Mouse (Mus musculus) retina, postnatal 7 days (tissue): ENCODE data around the gene Fgfr2.

Source experiments
- DNase-seq: peaks from one replicate; pipeline ENCODE4 v3.0.0-alpha.2; 2012; ENCODE audit warnings: low read depth, low spot score

Fgfr2 gene

DNA sequence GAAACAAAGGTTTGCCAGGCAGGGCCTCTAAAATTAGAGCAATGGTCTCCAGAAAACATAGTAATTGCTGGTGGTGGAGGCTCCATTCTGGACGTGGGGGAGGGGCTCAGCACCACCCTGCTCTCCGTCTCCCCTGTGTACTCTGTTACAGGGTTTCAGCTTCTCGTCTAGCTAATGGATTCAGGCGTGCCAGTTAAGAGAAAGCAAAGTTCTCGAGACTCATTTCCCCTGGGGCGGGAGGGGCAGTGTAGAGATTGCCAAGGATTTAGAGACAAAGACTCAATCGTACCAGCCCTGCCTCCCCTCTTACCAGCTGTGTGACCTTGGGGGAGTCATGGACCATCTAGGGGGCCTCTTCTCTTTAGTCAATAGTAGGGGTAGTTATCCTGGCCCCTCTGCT is 2473.9 kb downstream of the Fgfr2 start:
- DNase-seq: no peak

DNA sequence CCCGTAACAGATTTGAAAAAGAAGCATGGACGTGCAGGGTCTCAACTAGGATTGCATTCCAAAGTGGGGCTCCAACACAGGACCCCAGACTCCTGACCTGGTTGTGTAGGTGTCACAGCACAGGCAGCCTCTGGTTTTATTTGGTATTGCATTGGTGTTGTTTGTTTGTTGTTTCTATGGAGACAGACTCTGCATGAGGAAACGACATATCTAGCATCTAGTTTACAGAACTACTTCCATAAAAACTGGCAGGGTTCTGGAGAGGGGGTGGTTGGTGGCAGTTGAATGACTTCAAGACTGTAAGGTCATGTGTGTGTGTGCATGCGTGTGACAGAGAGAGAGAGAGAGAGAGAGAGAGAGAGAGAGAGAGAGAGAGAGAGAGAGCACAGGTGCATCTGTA is 2475.1 kb downstream of the Fgfr2 start:
- no peak for DNase-seq

DNA sequence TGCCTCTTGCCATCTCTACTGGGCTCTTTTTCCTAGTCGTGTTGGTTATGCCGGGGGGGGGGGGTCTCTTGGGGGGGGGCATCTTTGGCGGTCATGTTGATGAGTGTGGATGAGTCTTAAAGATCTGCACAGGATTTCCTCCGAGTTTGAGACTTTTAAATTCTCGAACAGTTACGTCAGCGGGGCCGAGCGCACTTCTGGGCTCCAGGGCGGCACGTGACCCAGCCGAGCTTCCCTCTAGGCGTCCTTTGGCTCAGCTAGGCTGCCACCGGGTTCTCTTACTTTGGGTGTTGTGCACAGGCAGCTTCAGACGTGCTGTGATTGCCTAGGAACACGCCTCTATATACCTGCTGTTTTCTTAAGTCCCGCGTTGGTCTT is 2476.4 kb downstream of the Fgfr2 start:
- DNase-seq: no peak

DNA sequence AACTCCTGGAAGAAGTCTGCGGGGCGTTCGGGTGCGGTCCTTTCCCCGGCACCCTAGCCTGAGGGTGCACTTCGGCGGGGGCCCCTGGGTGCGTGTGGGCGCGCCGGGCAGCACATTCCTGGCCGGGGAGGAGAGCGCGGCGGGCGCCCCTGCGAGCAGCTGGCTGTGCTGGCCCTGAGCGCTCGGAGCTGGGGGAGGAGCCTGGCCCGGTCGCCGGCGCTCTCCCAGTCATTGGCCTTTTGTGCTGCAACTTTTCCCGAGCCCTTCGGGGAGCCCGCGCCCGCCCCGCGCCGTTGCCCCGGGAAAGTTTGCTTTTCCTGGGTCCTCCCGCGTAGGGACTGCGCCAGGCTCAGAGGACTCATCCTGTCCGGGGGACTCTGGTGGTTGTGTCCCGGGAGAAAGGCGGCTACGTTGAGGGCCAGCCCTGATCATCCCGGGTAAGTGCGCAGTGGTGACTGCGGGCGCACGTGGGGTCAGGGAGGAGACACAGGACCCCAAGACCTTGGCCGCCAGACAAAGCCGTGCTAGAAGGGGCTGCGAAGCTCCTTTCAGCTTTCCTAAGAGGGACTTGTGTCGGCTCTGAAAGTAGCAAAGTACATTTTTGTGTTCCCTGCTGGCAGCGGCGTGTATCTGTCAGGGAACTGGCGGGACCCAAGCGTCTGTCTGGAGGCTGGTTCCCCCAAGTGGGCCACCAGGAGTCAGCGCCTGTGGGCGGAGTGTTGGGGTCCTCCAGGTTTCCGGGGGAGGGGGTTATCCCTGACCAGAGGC is 2477.0 kb downstream of the Fgfr2 start:
- no peak for DNase-seq

DNA sequence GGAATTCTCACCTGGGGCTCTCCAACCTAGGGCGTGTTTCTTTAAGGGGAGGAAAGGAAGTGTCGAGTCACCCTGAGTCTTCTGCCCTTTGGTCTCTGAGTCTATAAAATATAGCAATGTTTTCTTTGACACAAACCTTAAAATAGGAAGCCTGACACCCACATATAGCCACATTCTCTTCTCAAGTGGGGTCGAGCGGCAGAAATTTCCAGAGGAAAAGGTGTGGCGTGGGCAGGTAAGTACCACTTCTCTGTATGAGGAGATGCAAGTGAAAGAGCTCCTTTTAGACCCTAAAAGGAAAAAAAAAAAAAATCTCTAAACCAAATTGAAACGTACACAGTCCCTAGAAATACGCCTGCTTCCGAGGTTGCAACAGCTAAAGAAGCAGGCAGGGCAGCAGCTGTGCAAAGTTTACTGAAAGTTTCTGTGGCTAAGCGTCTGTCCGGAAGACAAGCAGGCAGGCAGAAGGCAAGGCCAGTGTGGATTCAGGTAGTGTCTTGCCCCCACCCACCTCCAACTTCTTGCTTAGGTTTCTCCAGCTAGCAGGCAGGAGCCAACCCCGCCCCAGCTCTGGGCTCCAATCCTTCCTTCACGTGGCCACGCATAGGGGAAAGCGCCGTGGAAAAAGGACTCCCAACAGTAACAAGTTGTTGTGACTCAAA is 2477.7 kb downstream of the Fgfr2 start:
- DNase-seq: no peak

DNA sequence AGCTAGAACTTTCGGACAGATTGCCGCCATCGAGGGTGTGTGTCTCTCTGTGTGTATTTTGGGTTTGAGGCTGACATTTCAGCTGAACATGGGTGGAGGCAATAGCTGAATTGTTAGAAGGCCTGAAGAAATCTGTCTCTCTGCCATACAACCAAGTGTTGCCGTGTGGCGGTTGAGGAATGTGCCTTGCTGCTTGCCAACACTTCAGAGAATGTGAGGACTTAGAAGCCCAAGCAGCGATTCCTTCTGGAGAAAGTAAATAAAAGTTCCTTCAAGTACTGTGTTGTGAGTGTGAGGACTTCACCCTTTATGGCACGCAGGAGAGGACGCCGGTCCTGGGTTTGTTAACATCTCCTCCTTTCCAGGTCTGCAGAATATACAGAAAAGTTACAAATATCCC is 2482.5 kb downstream of the Fgfr2 start:
- DNase-seq: no peak

DNA sequence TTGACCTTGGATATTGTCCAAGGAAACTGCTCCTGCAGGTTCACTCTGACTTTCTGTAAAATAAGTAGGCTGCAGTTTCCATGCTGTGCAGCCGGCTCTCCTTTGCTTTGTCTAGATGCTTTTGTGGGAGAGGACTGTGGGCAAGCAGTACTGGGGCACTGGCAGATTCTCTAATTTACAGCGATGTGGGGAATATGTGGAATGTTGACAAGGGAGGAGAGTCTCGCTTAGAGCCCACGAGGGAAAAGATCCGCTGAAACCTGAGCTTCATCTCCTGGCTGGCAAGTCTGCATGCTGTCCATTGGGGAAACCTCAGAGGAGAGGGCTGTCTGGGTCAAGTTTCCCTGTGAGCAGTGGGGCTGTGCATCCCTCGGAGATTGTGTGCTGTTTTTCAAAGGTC is 2485.3 kb downstream of the Fgfr2 start:
- DNase-seq: no peak

DNA sequence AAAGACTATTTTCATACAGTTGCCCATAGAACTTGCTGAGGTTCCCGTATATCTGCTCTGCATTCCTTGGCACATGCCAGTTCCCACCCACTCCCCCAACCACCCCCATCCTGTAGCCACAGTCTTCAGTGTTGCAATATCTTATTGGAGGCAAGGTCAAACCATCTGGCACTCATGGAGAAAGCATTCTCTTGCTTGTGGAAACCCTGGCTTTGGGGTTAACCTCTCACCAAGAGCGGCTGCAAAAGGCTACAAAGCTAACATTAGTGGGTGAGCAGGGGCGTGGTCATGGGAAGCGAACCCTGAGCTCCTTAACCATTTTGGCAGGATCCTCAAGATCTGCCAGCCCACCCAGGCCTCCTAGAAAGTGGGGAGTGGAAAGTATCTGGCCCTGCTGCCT is 2486.2 kb downstream of the Fgfr2 start:
- no peak for DNase-seq

DNA sequence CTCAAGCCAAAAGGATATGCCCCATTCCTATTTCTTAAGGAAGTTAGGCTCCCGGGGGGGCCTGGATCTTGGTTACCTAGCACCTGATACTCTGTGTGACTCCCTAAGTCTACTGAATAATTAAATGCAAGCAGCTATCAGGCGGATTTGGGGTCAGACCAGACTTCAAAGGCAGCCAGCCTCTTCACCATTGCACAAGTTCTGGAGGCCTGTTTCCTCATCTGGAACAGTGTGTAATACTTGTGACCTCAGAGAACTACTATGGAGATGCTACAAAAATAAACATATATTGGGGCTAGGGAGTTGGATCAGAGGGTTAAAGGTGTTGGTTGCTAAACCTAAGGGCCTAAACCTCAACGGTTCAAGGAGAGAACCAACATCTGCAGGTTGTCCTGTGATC is 2486.9 kb downstream of the Fgfr2 start:
- no peak for DNase-seq

DNA sequence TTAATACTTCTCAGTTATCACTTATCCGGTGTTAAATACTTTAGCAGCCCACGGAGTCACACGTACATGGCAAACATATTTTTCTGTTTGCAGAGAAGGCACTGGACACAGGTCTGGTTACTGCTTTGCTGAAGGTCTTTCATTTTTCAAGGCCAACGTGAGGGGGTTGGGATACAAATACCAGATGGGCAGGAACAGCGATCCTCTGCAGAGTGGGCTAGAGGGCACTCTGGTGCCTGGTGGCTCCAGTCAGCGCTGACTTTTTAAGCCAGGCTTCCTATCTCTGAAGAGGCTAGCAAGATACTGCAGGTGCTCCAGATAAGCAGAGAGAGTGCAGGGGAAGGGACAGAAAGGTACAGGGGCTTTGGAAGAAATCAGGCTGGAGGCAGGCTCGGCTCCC is 2487.9 kb downstream of the Fgfr2 start:
- no peak for DNase-seq

DNA sequence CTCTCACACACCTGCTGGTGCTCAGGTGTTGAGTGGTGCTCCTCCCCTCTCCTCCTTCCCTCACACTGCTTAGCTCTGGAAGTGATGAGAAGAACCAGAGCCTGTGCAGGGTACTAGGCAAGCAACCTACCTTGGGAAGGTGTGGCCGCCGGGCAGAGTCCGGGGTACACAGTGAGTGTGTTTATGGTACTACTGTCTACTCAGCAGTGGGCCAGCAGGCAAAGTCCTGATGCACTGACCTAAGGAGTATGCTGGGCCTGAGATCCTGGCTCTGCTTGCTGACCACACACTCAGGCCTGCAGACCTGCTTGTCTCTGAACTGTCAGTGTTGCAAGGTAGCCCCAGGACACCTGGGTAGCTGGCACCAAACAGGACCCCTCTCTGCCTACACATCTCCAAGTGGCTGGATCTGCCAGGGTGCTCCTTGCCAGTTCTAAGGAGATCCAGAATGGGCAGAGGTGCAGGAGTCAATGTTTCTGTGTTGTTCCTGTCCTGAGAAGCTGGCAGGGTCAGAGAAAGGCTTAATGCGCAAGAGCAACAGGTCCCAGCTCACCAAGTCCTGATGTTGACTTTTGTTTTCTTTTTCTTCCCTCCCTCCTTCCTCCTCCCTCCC is 2488.8 kb downstream of the Fgfr2 start:
- DNase-seq: no peak

DNA sequence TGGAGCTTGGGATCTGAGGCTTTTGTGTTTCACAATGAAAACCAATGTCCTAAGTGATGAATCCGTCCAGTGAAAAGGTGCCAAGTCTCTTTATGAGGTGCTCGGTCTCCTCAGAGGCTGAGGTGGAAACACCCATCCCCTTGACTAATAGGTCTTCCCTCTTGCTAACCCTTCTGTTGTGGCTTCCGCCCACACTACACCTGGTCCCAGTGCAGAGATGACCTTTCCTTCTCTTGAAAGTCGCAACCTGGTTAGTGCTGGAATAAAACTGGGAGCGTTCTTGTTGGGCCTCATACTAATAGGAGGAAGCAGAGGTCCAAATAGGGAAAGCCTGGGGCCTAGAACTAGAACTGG is 2490.8 kb downstream of the Fgfr2 start:
- DNase-seq: no peak

DNA sequence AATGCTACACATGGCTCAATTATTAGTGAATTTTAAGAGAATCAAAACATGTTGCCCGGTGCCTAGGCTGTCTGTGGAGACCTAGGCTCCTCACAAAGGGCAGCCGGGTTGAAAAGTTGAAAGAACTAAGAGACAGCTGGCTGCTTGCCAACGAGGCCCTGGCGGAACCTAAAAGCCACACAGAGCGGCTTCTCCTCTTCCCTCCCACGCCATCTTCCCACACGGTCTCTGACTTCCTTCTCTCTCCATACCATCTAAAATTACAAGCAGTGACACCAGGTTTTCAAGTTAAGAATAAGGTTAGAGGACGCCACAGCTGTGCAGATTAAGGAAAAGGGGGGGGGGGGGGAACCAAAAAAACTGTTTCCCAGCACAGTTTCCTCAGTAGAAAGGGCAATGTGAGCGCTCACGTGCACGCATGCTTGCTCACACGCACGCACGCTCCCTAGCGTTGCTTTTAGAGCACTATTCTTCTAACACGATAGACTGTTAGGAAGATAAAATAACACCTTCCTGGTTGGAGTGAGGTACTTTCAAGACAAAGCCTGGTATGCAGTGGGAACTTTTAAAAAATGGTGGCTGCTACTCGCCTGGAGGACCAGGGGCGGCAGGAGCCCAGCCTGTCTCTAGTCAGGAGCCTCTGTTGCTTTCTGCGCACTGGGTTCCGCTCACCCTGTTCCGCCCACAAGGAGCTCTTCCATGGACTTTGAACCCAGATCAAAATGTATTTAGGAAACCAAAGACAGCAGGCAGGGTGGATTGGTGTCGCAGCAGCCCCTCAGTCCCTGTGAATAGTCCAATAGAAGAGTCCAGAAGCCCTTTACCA is 2491.4 kb downstream of the Fgfr2 start:
- DNase-seq: no peak

DNA sequence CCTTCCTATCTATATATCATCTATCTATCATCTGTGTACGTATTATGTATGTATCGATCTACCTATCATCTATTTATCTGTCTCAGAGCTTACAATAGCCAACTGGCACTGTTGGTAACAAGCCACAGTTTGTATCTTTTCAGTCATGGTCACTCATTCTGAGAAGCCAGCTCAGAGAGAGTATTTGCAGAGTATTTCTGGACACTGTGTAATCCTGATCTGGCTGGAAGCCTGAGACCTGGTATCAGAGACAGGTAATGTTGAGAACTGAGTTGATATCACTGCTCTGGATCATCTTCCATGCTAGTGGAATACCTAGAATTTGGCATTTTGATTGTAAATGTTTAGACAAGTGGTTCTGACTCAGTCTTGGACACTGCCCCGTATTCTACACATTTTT is 2492.2 kb downstream of the Fgfr2 start:
- DNase-seq: no peak

DNA sequence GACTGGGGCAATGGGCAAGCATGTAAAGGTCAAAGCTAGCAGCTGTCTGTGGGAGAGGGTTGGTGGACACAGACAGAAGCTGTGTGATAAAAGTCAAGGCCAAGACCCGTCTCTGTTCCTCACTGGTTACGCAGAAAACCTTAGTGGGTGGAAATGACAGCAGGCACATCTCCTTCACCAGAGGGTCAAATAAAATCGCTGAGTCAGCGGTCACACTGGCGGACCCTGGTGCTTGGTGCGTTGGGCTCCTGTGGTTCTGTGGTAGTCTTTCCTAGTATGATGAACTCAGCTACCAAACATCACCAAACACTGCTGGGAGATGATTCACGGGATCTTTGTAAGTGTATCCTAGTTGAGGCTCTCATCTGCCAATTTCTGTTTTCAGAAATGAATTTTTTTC is 2493.2 kb downstream of the Fgfr2 start:
- DNase-seq: no peak

DNA sequence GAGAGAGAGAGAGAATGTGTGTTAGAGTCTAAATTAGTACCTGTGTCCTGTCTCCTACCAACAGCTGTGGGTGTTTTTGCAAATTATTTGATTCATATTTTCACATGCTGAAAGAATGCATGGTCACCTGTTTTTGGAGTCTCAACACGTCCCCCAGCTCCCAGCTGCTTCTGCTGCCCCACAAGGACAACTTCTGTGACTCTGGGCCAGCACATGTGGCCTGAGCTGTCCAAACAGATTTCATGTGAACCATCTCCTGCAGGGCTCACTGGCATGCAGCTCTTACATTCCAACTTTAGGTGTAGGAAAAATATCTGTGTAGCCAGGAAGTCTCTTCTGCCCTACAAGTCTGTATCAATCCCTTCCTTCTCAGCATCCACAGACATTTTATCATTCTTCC is 2494.5 kb downstream of the Fgfr2 start:
- no peak for DNase-seq

DNA sequence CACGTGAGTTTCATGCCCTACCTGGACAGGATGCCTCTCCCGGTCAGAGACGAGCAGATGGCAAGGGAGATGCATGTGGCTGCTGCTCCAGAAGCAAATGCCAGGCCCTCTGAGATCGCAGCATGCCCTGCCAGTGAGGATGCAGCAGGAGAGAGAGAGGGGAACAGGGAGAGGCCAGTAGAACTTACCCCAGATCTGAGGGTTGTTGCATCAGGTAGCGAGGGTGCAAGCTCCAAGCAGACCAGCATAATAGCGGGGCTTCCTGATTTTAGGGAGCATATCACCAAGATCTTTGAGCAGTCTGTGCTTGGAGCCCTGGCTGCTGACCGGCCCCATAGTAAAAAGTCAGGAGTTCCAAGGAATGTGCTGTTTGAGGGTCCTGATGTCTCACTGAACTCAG is 2497.8 kb downstream of the Fgfr2 start:
- DNase-seq: no peak

DNA sequence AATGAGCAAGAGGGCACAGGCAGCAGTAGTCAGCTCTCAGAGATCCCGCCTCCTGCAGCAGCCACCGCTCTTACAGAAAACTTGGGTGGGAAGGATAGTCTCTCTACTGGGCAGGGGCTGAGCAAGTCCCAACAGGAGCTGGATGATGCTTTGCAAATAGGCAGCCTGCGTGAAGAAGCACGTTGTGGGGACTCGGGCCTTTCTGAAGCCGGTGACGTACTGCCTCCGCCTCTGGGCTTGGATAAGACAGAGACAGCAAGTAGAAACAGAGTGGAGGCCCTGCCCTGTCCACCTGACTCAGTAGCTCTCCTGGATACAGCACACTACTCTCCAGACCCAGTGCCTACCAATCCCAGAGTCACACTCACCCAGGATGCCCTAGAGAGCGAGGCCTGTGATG is 2498.9 kb downstream of the Fgfr2 start:
- no peak for DNase-seq

DNA sequence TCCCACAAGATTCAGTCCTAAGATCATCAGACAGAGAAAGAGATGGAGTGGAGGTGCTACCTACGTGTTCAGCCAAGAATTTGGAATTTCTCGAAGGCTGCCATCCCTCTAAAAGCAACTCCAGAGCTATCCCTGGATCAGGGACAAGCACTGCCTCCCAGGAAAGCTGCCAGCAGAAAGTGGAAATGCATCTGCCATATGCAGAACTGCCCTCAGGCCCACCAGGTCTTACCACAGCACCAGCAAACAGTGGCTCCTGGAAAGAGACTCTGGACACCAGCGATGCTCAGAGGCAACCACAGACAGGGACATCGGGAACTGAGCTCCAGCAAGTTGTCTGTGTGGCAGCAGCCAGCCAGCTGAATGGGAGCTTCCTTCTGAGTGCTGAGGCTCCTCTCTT is 2500.8 kb downstream of the Fgfr2 start:
- DNase-seq: no peak

DNA sequence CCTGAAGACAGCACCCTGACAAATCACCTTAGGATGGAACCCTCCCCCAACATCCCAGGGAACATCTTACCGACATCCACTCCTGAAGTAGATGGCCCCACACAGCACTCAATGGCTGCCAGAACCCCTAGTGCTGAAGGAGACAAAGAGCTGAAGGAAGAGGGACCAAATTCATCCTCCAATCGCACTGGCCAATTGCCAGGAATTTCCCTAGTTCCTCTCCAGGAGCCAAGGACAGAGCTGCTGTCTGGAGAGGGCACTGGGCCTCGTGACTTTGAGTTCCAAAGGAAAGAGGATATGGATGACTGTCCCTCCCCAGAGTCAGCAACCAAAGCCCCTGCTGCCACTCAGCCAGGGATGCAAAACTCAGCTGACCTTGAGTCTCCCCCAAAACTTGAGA is 2501.2 kb downstream of the Fgfr2 start:
- DNase-seq: no peak

DNA sequence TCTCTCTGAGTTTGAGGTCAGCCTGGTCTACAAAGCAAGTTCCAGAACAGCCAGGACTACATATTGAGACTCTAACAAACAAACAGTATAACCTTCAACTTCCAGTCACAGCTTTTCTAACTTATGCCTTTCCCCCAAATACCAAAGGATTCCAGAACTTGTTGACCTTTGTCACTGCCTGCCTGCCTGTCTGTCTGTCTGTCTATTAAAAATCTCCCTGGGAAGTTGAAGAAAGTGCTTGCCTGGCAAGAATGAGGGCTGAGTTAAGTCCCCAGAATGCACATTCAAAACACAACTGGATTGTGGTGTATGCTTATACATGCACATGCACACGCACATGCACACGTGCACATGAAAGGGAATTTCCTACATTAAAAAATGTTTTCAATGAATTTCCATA is 2502.1 kb downstream of the Fgfr2 start:
- no peak for DNase-seq

DNA sequence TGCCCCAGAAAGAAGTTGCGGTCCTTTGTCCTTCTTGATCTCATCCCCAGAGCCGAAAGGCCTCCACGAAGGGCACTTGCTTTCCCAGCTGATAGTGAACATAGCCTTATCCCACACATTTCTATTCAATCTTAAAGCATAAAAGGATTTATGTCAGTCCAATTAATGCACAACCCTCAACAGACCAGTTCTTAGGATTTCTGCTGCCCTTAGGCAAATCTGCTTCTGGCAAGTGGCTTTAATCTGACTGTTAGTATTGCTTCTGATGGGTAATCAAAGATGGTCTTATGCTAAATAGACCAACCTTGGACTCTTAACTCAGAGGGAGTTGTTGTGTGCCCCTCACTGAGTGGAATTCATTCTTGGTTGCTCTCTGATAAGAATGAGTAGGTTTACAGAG is 2505.6 kb downstream of the Fgfr2 start:
- no peak for DNase-seq
